Mouse (Mus musculus) skeletal muscle tissue, postnatal 0 days (tissue): ENCODE results near the gene Olfr1331. TPM values are rescaled to one million over a fixed set of nuclear protein-coding genes. Genes with fewer than 3 reads are reported as not detected.

Experiments
- polyA plus RNA-seq: library from polyadenylated mRNA; unstranded; fragments of >200 nt; fragmentation: Nextera tagmentation; extraction: Ambion mirVana; gene quantifications from 2 replicates; pipeline ENCODE4 v1.2.1, GENCODE M21; 2015

Olfr1331 gene
- not detected in 2 replicates for polyA plus RNA-seq

GRCm38 (mm10) chr4:118864349-118864748, at the start of gene Olfr1331:
Gene Olfr1331 (plus strand): TSS chr4:118864649.

GRCm38 (mm10) chr4:118836179-118836578, 28.3 kb upstream of the Olfr1331 start, which contains the start of gene Olfr1333:
Gene Olfr1333 (minus strand): TSS chr4:118836279.

GRCm38 (mm10) chr4:118888297-118888696, 23.8 kb downstream of the Olfr1331 start, which contains the start of gene Olfr1330:
Gene Olfr1330 (plus strand): TSS chr4:118888597.

GRCm38 (mm10) chr4:118917365-118917764, 52.9 kb downstream of the Olfr1331 start, which contains the start of gene Olfr1329:
Gene Olfr1329 (minus strand): TSS chr4:118917465.

Other genes starting within 250 kb of the Olfr1331 start
- gene Cfap57, start 243.9 kb upstream of the Olfr1331 start, polyA plus RNA-seq = 0.40 TPM in 1 of 2 replicates, not detected in the other
- 82.7 and 93.5 TPM in 2 replicates for gene Ebna1bp2, start 243.8 kb upstream of the Olfr1331 start, polyA plus RNA-seq
- gene Olfr62, start 205.7 kb upstream of the Olfr1331 start, polyA plus RNA-seq = not detected in 2 replicates
- not detected in 2 replicates for gene Olfr1342, start 171.9 kb upstream of the Olfr1331 start, polyA plus RNA-seq
- not detected in 2 replicates for gene Olfr1341, start 161.1 kb upstream of the Olfr1331 start, polyA plus RNA-seq
- gene Olfr1340, start 144.5 kb upstream of the Olfr1331 start, polyA plus RNA-seq = not detected in 2 replicates
- gene Olfr1339, start 132.5 kb upstream of the Olfr1331 start, polyA plus RNA-seq = not detected in 2 replicates
- gene Olfr1338, start 105.9 kb upstream of the Olfr1331 start, polyA plus RNA-seq = not detected in 2 replicates
- gene Olfr1337, start 82.1 kb upstream of the Olfr1331 start, polyA plus RNA-seq = 0.18 TPM in 1 of 2 replicates, not detected in the other
- gene Olfr1335, start 54.7 kb upstream of the Olfr1331 start, polyA plus RNA-seq = not detected in 2 replicates
- gene Olfr1333, start 28.4 kb upstream of the Olfr1331 start, polyA plus RNA-seq = not detected in 2 replicates
- 0.06 TPM in 1 of 2 replicates, not detected in the other for gene Olfr1330, start 23.9 kb downstream of the Olfr1331 start, polyA plus RNA-seq
- gene Olfr1329, start 52.8 kb downstream of the Olfr1331 start, polyA plus RNA-seq = not detected in 2 replicates
- gene Olfr1328, start 74.0 kb downstream of the Olfr1331 start, polyA plus RNA-seq = not detected in 2 replicates
- gene Lao1, start 96.9 kb downstream of the Olfr1331 start, polyA plus RNA-seq = 0.05 and 0.10 TPM in 2 replicates
- 5.2 and 7.6 TPM in 2 replicates for gene Slc2a1, start 244.1 kb downstream of the Olfr1331 start, polyA plus RNA-seq